Mouse (Mus musculus): ENCODE data around the gene Cdc37. TPM values are rescaled to one million over a fixed set of nuclear protein-coding genes. Genes with fewer than 3 reads are reported as not detected.
A peak's percentile ranks its signal among the peaks of the same experiment; 100 is the strongest.

The Cdc37 gene
- polyA plus RNA-seq, 1 experiment = 91.1 TPM

GRCm38 (mm10) chr9:21194787-21195493, 45.2 kb upstream of the Cdc37 start:
- WGBS = 85% methylated on average over 4 of the region's 4 CpGs
- no peak overlapping the region for H3K4me3 ChIP-seq (ENCODE audit: control insufficient read depth, insufficient read depth, low read length)
- DNase-seq = no peak
- peaks cover 7% of the 10 kb centered on the region for H3K4me1 ChIP-seq (replicated peaks; ENCODE audit: control insufficient read depth, insufficient read depth, low read length)
- no peaks in the 10 kb centered on the region for H3K27me3 ChIP-seq (ENCODE audit: control insufficient read depth, insufficient read depth, low read length)
- no peaks in the 10 kb centered on the region for H3K36me3 ChIP-seq (ENCODE audit: control insufficient read depth, insufficient read depth, low read length)
- TF ChIP-seq POLR2A (IDR thresholded peaks at IDR 0.05; ENCODE audit: control insufficient read depth, extremely low read depth, insufficient read depth, low read length, poor library complexity) = no peak
- TF ChIP-seq CTCF (IDR thresholded peaks at IDR 0.05; ENCODE audit: borderline replicate concordance, control insufficient read depth, extremely low read depth, insufficient read depth, low read length, poor library complexity) = no peak
- no peak overlapping the region for H3K27ac ChIP-seq (ENCODE audit: control insufficient read depth, insufficient read depth, low read length)

DNA sequence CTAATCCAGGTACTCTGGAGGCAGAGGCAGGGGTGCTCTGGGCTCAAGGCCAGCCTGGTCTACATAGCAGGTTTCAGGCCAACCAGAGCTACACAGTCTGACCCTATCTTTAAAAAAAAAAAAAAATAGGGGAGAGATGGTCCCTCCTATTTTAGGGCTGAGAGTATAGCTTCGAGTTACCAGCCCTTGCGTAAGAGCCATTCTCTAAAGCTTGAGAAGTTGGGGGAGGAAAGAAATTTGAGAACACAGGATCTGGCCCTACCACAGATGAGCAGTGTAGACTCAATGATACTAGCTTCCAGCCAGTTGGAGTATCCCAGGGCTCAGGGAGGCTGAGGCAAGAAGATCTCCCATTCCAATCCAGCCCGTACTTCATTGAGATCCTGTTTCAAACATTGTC, 44.0 kb upstream of the Cdc37 start:
- DNase-seq = no peak
- 89% methylated on average over 3 of the region's 3 CpGs for WGBS
- TF ChIP-seq CTCF (IDR thresholded peaks at IDR 0.05; ENCODE audit: borderline replicate concordance, control insufficient read depth, extremely low read depth, insufficient read depth, low read length, poor library complexity) = no peak
- Histone ChIP-seq H3K27me3 (ENCODE audit: control insufficient read depth, insufficient read depth, low read length) (no peaks in the 10 kb centered on the region), H3K4me3 (ENCODE audit: control insufficient read depth, insufficient read depth, low read length) (no peak overlapping the region), H3K4me1 (replicated peaks; ENCODE audit: control insufficient read depth, insufficient read depth, low read length) (peaks cover 7% of the 10 kb centered on the region), H3K27ac (ENCODE audit: control insufficient read depth, insufficient read depth, low read length) (no peak overlapping the region), H3K36me3 (ENCODE audit: control insufficient read depth, insufficient read depth, low read length) (no peaks in the 10 kb centered on the region)

GRCm38 (mm10) chr9:21190670-21191069, 40.9 kb upstream of the Cdc37 start:
- TF ChIP-seq POLR2A (IDR thresholded peaks at IDR 0.05; ENCODE audit: control insufficient read depth, extremely low read depth, insufficient read depth, low read length, poor library complexity) (no peak), CTCF (IDR thresholded peaks at IDR 0.05; ENCODE audit: borderline replicate concordance, control insufficient read depth, extremely low read depth, insufficient read depth, low read length, poor library complexity) (no peak)
- H3K27ac ChIP-seq (ENCODE audit: control insufficient read depth, insufficient read depth, low read length) = no peak overlapping the region
- no peaks in the 10 kb centered on the region for H3K27me3 ChIP-seq (ENCODE audit: control insufficient read depth, insufficient read depth, low read length)
- H3K4me1 ChIP-seq (replicated peaks; ENCODE audit: control insufficient read depth, insufficient read depth, low read length) = peaks cover 3% of the 10 kb centered on the region; the same call in 1 of the 2 replicates
- WGBS = 89% methylated on average over 3 of the region's 3 CpGs
- no peak for DNase-seq
- no peaks in the 10 kb centered on the region for H3K36me3 ChIP-seq (ENCODE audit: control insufficient read depth, insufficient read depth, low read length)
- H3K4me3 ChIP-seq (ENCODE audit: control insufficient read depth, insufficient read depth, low read length) = no peak overlapping the region

- WGBS = 47% methylated on average over 7 of the region's 7 CpGs
- H3K27me3 ChIP-seq (ENCODE audit: control insufficient read depth, insufficient read depth, low read length) = no peaks in the 10 kb centered on the region
- no peaks in the 10 kb centered on the region for H3K4me1 ChIP-seq (replicated peaks; ENCODE audit: control insufficient read depth, insufficient read depth, low read length)
- peak; percentile 30 for DNase-seq
- TF ChIP-seq POLR2A (IDR thresholded peaks at IDR 0.05; ENCODE audit: control insufficient read depth, extremely low read depth, insufficient read depth, low read length, poor library complexity) (no peak), CTCF (IDR thresholded peaks at IDR 0.05; ENCODE audit: borderline replicate concordance, control insufficient read depth, extremely low read depth, insufficient read depth, low read length, poor library complexity) (no peak)
- no peaks in the 10 kb centered on the region for H3K36me3 ChIP-seq (ENCODE audit: control insufficient read depth, insufficient read depth, low read length)
- H3K4me3 ChIP-seq (ENCODE audit: control insufficient read depth, insufficient read depth, low read length) = no peak overlapping the region
- no peak overlapping the region for H3K27ac ChIP-seq (ENCODE audit: control insufficient read depth, insufficient read depth, low read length)
These were observed 40.1 kb upstream of the Cdc37 start for GRCm38 (mm10) chr9:21189905-21190304.

GRCm38 (mm10) chr9:21185436-21185835, 35.7 kb upstream of the Cdc37 start:
- no peak for DNase-seq
- Histone ChIP-seq H3K27me3 (ENCODE audit: control insufficient read depth, insufficient read depth, low read length) (no peaks in the 10 kb centered on the region), H3K4me1 (replicated peaks; ENCODE audit: control insufficient read depth, insufficient read depth, low read length) (peaks cover 18% of the 10 kb centered on the region), H3K27ac (ENCODE audit: control insufficient read depth, insufficient read depth, low read length) (no peak overlapping the region), H3K4me3 (ENCODE audit: control insufficient read depth, insufficient read depth, low read length) (no peak overlapping the region), H3K36me3 (ENCODE audit: control insufficient read depth, insufficient read depth, low read length) (no peaks in the 10 kb centered on the region)
- 97% methylated on average over 5 of the region's 5 CpGs for WGBS
- TF ChIP-seq CTCF (IDR thresholded peaks at IDR 0.05; ENCODE audit: borderline replicate concordance, control insufficient read depth, extremely low read depth, insufficient read depth, low read length, poor library complexity) = no peak
- no peak for TF ChIP-seq POLR2A (IDR thresholded peaks at IDR 0.05; ENCODE audit: control insufficient read depth, extremely low read depth, insufficient read depth, low read length, poor library complexity)

- Histone ChIP-seq H3K27ac (ENCODE audit: control insufficient read depth, insufficient read depth, low read length) (no peak overlapping the region), H3K4me1 (replicated peaks; ENCODE audit: control insufficient read depth, insufficient read depth, low read length) (peaks cover 18% of the 10 kb centered on the region), H3K36me3 (ENCODE audit: control insufficient read depth, insufficient read depth, low read length) (no peaks in the 10 kb centered on the region), H3K27me3 (ENCODE audit: control insufficient read depth, insufficient read depth, low read length) (no peaks in the 10 kb centered on the region), H3K4me3 (ENCODE audit: control insufficient read depth, insufficient read depth, low read length) (no peak overlapping the region)
- DNase-seq = no peak
- TF ChIP-seq CTCF (IDR thresholded peaks at IDR 0.05; ENCODE audit: borderline replicate concordance, control insufficient read depth, extremely low read depth, insufficient read depth, low read length, poor library complexity) = no peak
- TF ChIP-seq POLR2A (IDR thresholded peaks at IDR 0.05; ENCODE audit: control insufficient read depth, extremely low read depth, insufficient read depth, low read length, poor library complexity) = no peak
- WGBS = 81% methylated on average over 2 of the region's 2 CpGs
These were observed 35.0 kb upstream of the Cdc37 start for GRCm38 (mm10) chr9:21184733-21185132.
